Mouse (Mus musculus) urinary bladder, postnatal 10 days (tissue): Measurements from ENCODE around the gene Mt1.

Experiments
- DNase-seq: peaks from one replicate; pipeline ENCODE4 v3.0.0; 2022; ENCODE audit warnings: low spot score

Gene Mt1

DNA sequence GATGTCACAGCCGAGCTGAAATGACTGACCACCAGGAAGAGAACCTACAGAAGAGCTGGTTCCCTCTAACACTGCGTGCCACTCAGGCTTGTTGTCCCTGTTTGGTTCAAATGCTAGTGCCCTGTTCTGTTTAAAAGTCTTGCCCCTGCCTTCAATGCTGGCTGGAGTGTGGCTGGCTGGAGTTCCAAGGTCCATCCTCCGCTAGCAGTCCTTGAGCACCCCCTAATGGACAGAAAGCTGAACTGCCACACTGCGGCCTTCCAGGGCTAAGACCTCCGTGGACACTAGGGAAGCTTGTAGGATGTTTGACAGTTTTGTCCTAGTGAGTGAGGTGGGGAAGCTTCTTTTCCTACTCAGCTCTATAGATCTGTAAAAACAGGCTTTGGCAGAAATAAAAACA is 26.9 kb downstream of the Mt1 start:
- DNase-seq = no peak

DNA sequence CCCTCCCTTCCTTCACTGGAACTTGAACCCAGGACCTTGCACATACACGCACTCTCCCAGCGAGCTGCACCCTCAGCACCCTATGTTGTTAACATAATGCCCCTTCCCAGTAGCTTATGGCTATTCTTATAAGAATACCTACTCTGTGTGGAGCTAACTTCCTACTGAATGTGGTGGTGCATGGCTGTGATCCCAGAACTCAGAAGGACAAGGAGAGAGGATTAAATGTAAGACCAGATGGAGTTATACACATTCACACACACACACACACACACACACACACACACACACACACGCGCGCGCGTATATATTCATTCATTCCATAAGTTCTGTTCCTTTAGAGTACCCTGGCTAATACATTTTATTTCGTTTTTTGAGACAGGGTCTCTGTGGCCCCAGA is 27.4 kb downstream of the Mt1 start:
- no peak for DNase-seq

DNA sequence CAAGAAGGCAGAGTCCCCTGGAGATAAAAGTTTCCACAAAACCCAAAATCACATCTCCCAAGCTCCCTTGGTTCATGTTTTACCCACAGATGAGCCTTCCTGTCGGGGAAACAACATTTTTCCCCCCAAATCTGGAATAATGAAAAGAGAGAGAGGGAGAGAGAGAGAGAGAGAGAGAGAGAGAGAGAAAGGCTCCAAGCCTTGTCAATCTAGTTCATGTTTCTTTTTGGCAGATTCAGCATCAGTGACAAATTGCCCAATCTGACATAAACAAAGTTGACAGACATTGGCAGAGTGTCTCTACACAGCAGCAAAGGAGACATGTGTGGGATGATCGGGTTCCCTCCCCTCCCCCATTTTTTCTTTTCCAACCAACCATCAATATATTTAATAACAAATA is 28.6 kb downstream of the Mt1 start:
- DNase-seq = no peak

DNA sequence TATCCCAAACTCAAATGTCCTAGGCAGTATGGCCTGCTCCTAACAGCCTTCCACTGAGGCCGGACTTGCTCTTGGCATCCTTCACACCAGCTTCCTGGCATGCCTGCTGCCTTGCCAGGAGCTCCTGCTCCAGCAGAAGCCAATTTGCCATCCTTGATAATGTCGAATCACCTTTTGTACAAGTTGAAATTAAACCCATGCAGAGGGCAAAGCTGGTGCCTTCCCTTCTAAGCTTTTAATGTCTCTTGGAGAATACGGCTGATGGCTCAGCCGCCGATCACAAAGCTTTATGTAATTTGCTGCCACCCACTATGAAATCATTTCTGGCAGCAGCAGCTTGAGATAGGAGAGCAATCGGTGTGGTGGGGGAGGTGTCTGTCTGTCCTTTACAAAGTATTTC is 30.8 kb downstream of the Mt1 start:
- no peak for DNase-seq

DNA sequence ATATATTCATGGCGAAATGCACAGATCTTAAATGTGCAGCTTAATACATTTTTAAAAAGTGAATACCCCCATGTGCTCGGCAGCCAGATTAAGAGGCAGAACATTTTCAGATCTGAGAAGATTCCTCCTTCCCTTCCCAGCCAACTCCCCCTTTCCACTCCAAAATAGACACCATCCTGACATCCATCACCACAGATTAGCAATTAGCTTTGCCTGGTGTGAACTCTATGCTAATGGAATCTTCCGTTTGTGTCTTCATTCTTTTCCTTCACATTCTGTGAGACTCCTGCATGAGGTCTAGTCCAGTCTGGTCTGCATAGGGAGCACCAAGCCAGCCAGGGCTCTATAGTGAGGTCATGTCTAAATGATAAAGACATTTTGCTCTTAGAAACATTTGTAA is 31.3 kb downstream of the Mt1 start:
- DNase-seq = no peak

DNA sequence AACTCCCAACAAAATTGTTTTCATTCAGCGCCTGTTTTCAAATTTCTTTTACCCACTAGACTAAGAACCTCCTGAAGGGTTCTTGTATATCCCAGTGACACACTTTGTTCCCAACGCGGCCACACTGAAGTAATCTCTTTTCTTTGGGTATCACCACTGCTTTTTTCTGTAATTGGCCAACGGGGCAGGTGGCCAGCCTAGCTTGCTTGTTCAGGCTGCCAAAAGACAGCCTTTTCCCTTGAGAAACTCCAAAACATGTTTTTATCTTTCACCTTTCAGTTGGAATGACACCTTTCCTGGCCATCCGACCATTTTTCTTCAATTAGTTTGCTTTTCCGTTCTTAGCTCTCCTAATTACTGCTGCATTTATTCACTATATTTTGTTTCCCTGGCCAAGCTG is 34.9 kb downstream of the Mt1 start:
- DNase-seq = no peak

DNA sequence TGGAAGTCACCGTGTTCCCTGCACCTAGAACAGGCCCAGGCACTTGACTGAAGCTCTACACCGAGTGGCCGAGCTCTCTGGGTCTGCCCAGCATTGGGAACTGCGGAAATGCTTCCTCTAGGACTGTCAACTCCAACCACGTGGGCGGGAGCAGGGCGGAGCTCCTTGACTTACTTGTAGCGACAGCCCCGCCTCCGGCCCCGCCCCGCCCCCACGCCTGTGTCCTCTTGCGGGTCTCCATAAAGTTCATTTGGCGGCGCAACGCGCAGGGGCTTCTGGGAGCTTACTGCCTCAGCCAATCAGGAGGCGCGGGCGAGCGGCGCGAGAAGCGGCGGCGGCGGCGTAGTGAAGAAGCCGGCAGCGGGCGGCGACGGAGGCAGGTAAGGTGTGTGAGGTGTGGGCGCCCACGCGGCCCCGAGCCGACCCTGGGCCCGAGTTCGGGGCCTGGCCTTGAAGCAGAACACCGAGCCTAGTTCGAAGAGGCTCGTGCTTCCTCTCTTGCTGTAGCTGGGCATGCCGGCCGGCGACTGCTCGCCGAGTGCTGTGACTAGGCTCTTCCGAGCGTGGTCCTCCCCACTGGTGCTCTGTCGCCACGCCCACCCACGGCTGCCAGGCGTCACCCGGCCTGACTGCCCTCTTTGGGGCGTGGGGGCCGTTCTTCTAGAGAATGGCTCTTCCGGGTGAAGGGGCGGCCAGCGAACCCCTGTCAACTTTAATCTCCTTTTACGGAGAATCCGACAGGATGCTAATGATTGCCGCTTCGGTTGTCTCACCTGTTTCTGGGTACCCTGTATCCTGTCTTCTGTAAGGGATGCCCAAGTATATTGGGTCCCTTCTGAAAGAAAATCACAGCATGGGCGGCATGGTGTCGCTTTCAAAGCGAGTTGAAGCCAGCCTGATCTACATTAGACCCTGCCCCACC is 35.6 kb downstream of the Mt1 start, which contains the start of gene Nup93:
Nup93 (plus strand) TSS at position 313 of the 922 bp plus-strand sequence.
- peak; percentile 92 for DNase-seq

DNA sequence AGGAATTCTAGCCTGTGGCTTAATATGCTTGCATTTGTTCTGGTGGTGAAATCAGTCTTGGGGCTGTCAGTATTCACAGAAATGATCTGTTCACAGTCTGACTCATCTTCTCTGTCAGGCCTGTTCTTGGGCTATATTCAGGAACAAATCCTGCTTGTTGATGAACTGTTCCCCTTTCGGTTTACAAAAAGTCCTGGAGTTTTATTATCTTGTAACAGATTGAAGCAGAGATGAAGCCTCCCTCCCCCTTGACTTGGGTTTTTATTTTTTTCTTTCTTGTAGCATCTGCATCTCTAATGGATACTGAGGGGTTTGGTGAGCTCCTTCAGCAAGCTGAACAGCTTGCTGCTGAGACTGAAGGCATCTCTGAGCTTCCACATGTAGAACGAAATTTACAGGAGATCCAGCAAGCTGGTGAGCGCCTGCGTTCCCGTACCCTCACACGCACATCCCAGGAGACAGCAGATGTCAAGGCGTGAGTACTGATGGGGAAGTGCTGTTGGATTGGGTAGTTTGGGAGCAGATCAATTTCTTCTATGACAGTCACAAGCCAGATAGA is 48.6 kb downstream of the Mt1 start:
- no peak for DNase-seq
